Mouse (Mus musculus): ENCODE results near the gene Scn8a. TPM values are rescaled to one million over a fixed set of nuclear protein-coding genes. Genes with fewer than 3 reads are reported as not detected.

The Scn8a gene
- total RNA-seq, 1 experiment from 2014 or later: 7.1 TPM

GRCm38 (mm10) chr15:100936176-100936575 is 66.5 kb downstream of the Scn8a start:
- ATAC-seq (ENCODE audit: extremely low read depth, insufficient number of reproducible peaks, low FRiP score, poor library complexity, severe bottlenecking): no peak

GRCm38 (mm10) chr15:100948383-100948782 is 78.7 kb downstream of the Scn8a start:
- no peak for ATAC-seq (ENCODE audit: extremely low read depth, insufficient number of reproducible peaks, low FRiP score, poor library complexity, severe bottlenecking)

GRCm38 (mm10) chr15:100949169-100949568 is 79.5 kb downstream of the Scn8a start:
- no peak for ATAC-seq (ENCODE audit: extremely low read depth, insufficient number of reproducible peaks, low FRiP score, poor library complexity, severe bottlenecking)

GRCm38 (mm10) chr15:100951491-100951890 is 81.8 kb downstream of the Scn8a start:
- no peak for ATAC-seq (ENCODE audit: extremely low read depth, insufficient number of reproducible peaks, low FRiP score, poor library complexity, severe bottlenecking)

GRCm38 (mm10) chr15:100952292-100952691 is 82.6 kb downstream of the Scn8a start:
- no peak for ATAC-seq (ENCODE audit: extremely low read depth, insufficient number of reproducible peaks, low FRiP score, poor library complexity, severe bottlenecking)

- ATAC-seq (ENCODE audit: extremely low read depth, insufficient number of reproducible peaks, low FRiP score, poor library complexity, severe bottlenecking): no peak
Observed at GRCm38 (mm10) chr15:100952854-100953253, 83.2 kb downstream of the Scn8a start.

- no peak for ATAC-seq (ENCODE audit: extremely low read depth, insufficient number of reproducible peaks, low FRiP score, poor library complexity, severe bottlenecking)
Observed at GRCm38 (mm10) chr15:100953955-100954354, 84.3 kb downstream of the Scn8a start.

- ATAC-seq (ENCODE audit: extremely low read depth, insufficient number of reproducible peaks, low FRiP score, poor library complexity, severe bottlenecking): no peak
Observed at GRCm38 (mm10) chr15:100954751-100955150, 85.1 kb downstream of the Scn8a start.

GRCm38 (mm10) chr15:100960958-100961357 is 91.3 kb downstream of the Scn8a start:
- no peak for ATAC-seq (ENCODE audit: extremely low read depth, insufficient number of reproducible peaks, low FRiP score, poor library complexity, severe bottlenecking)

GRCm38 (mm10) chr15:100961561-100961960 is 91.9 kb downstream of the Scn8a start:
- ATAC-seq (ENCODE audit: extremely low read depth, insufficient number of reproducible peaks, low FRiP score, poor library complexity, severe bottlenecking): no peak

- no peak for ATAC-seq (ENCODE audit: extremely low read depth, insufficient number of reproducible peaks, low FRiP score, poor library complexity, severe bottlenecking)
Observed at GRCm38 (mm10) chr15:100971443-100971842, 101.8 kb downstream of the Scn8a start.

GRCm38 (mm10) chr15:100972795-100973194 is 103.1 kb downstream of the Scn8a start:
- ATAC-seq (ENCODE audit: extremely low read depth, insufficient number of reproducible peaks, low FRiP score, poor library complexity, severe bottlenecking): no peak

GRCm38 (mm10) chr15:100974679-100975078 is 105.0 kb downstream of the Scn8a start:
- ATAC-seq (ENCODE audit: extremely low read depth, insufficient number of reproducible peaks, low FRiP score, poor library complexity, severe bottlenecking): no peak

GRCm38 (mm10) chr15:100983427-100984153 is 113.9 kb downstream of the Scn8a start:
- 0 out of 2 replicates have a peak, but pooled peaks have one; percentile 13 for ATAC-seq (ENCODE audit: extremely low read depth, insufficient number of reproducible peaks, low FRiP score, poor library complexity, severe bottlenecking)

GRCm38 (mm10) chr15:100984154-100984893 is 114.7 kb downstream of the Scn8a start:
- ATAC-seq (ENCODE audit: extremely low read depth, insufficient number of reproducible peaks, low FRiP score, poor library complexity, severe bottlenecking): no peak

- ATAC-seq (ENCODE audit: extremely low read depth, insufficient number of reproducible peaks, low FRiP score, poor library complexity, severe bottlenecking): no peak
Observed at GRCm38 (mm10) chr15:100986479-100986878, 116.8 kb downstream of the Scn8a start.

- no peak for ATAC-seq (ENCODE audit: extremely low read depth, insufficient number of reproducible peaks, low FRiP score, poor library complexity, severe bottlenecking)
Observed at GRCm38 (mm10) chr15:100987031-100987430, 117.4 kb downstream of the Scn8a start.

GRCm38 (mm10) chr15:100990283-100990682 is 120.6 kb downstream of the Scn8a start:
- no peak for ATAC-seq (ENCODE audit: extremely low read depth, insufficient number of reproducible peaks, low FRiP score, poor library complexity, severe bottlenecking)

GRCm38 (mm10) chr15:100997090-100997489 is 127.4 kb downstream of the Scn8a start:
- no peak for ATAC-seq (ENCODE audit: extremely low read depth, insufficient number of reproducible peaks, low FRiP score, poor library complexity, severe bottlenecking)

- ATAC-seq (ENCODE audit: extremely low read depth, insufficient number of reproducible peaks, low FRiP score, poor library complexity, severe bottlenecking): no peak
Observed at GRCm38 (mm10) chr15:101001685-101002084, 132.0 kb downstream of the Scn8a start.
